Mouse (Mus musculus): ENCODE measurements around the gene D7Ertd443e. TPM values are rescaled to one million over a fixed set of nuclear protein-coding genes. Genes with fewer than 3 reads are reported as not detected.

Gene D7Ertd443e
- polyA plus RNA-seq, 1 experiment from 2014 or later = not detected

Other genes with a start within 250 kb of the D7Ertd443e start
- gene Adam12, start 153.5 kb downstream of the D7Ertd443e start, polyA plus RNA-seq (2016; fragmentation: Nextera tagmentation; extraction: Ambion mirVana) = 3.1 and 3.4 TPM in 2 replicates

All from limb, embryonic 10.5 days (tissue).